Mouse (Mus musculus) ES-E14 (cell line): Measurements from ENCODE around the gene Ccnd3.

Source experiments
- MAFK ChIP-seq: IDR thresholded peaks from 2 replicates; pipeline ENCODE4 v1.6.1; 2014; ENCODE audit warnings: mild to moderate bottlenecking, low read depth, low read length, inconsistent platforms; ENCODE audit not compliant: insufficient read depth
- ZC3H11A ChIP-seq: IDR thresholded peaks from 2 replicates; pipeline ENCODE4 v1.6.1; 2012; ENCODE audit warnings: low read depth, mild to moderate bottlenecking, inconsistent platforms, low read length, borderline replicate concordance

DNA sequence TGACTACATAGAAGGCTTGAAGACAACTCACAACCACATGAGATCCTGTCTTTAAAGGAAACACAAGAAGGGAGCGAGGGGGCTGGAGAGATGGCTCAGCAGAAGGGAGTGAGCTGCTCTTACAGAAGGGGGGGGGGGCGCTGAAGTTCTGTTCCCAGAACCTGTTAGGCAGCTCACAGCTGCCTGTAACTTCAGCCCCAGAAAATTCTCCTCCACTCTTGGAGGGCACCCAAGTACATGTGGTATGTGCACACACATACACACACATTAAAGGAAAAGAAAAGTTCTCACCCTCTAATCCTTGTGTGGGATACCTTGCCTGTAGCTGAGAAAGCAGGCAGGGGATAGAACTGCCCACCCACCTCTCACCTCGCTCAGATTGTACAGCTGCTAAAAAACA, 52.3 kb downstream of the Ccnd3 start:
- TF ChIP-seq ZC3H11A, result no peak
- TF ChIP-seq MAFK, result no peak
